Mouse (Mus musculus) megakaryocyte-erythroid progenitor cell, adult 5-6 weeks (primary cell): ENCODE measurements around the gene Ss18l2. TPM values are rescaled to one million over a fixed set of nuclear protein-coding genes. Genes with fewer than 3 reads are reported as not detected.

Experiments
- ATAC-seq: replicated peaks from 2 replicates; pipeline ENCODE4 v1.8.0; 2016; ENCODE audit warnings: mild to moderate bottlenecking, inconsistent platforms; ENCODE audit not compliant: severe bottlenecking, poor library complexity, low FRiP score, low TSS enrichment
- total RNA-seq, 2 experiments: library from RNA; stranded (forward) in 1 of 2; stranded (reverse) in 1 of 2; fragments of 200-1000, 215-1000 nt in 1 of 2; fragments of >200 nt in 1 of 2; fragmentation: Nextera tagmentation in 1 of 2; gene quantifications; 2 replicates each; pipeline ENCODE4 v1.2.3; 2014 to 2017

Ss18l2 gene
- total RNA-seq, 2 experiments from 2014 or later, result 54.4 to 77.0 TPM

DNA sequence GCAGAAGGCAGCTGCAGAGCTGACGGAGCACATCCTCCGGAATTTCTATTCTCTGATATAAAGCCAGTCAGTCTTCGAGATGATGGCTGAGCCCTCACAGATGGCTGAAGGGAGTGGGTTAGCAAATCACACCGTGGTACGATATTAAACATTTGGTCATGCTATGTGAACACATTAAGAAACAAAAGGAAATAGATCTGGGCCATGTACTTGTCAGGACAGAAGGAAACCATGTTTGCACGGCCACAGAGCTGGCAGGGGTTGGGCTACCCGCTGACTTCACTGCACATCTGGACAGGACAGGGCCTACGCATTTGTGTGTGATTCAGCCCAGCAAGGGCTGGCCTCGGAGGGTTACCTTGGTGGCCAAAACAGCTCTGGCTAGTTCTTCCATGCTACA lies 13.5 kb upstream of the Ss18l2 start:
- no peak for ATAC-seq

DNA sequence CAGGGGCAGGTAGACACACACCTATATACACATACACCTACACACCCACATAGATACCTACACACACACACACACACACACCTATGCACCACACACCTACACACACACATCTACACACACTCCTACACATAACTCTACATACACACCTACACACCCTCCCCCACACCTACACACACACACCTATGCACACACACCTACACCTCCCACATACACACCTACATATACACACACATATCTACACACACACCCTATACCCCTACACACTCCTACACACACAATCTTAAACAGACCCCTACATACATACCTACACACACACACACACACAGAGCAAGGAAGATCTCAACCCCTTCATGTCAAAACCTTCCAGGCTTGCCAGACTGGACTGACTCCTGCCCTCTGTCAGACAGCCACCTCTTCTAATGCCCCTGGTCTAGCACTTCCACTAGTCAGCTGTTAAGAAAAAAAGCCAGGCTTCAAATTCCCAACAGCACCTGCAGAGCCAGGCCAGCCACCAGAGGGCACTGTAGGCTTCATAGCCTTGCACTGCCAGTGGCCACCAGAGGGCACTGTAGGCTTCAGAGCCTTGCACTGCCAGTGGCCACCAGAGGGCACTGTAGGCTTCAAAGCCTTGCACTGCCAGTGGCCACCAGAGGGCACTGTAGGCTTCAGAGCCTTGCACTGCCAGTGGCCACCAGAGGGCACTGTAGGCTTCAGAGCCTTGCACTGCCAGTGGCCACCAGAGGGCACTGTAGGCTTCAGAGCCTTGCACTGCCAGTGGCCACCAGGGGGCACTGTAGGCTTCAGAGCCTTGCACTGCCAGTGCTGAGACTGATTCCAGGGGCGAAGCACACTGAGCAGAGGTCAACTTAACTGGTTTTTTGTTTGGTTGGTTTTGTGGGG lies 12.7 kb upstream of the Ss18l2 start:
- peak; percentile 72 for ATAC-seq

DNA sequence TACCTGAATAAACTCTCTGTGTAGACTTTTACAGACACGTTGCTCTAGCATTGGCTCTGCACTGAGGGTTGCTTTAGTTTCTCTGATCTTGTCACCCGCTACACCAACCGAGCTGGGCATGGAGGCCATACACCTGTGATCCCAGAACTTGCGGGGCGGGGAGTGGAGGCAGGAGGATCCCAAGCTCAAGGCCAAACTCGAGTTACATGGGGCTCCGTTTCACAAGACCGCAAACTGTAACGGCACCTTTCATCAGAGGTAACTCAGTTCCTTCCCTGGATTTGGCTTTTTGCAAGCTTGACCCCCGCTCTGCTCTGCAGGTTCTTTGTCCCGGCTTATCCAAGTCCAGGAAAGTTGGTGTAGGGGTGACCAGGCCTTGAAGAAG lies 5.9 kb upstream of the Ss18l2 start:
- ATAC-seq, result no peak

- peak; percentile 84 for ATAC-seq
Measured at GRCm38 (mm10) chr9:121704646-121705625, 5.2 kb upstream of the Ss18l2 start, which contains the start of gene Sec22c. TSS of gene Sec22c (minus strand) at chr9:121705490.

- ATAC-seq, result no peak
Measured at GRCm38 (mm10) chr9:121706029-121706675, 4.0 kb upstream of the Ss18l2 start.

GRCm38 (mm10) chr9:121707801-121708200 lies 2.3 kb upstream of the Ss18l2 start:
- no peak for ATAC-seq

GRCm38 (mm10) chr9:121708506-121709486 lies 1.3 kb upstream of the Ss18l2 start:
- ATAC-seq, result no peak

GRCm38 (mm10) chr9:121710584-121710975 lies 451 bp downstream of the Ss18l2 start:
- peak; percentile 69 for ATAC-seq

GRCm38 (mm10) chr9:121717048-121717447 lies 6.9 kb downstream of the Ss18l2 start:
- no peak for ATAC-seq

DNA sequence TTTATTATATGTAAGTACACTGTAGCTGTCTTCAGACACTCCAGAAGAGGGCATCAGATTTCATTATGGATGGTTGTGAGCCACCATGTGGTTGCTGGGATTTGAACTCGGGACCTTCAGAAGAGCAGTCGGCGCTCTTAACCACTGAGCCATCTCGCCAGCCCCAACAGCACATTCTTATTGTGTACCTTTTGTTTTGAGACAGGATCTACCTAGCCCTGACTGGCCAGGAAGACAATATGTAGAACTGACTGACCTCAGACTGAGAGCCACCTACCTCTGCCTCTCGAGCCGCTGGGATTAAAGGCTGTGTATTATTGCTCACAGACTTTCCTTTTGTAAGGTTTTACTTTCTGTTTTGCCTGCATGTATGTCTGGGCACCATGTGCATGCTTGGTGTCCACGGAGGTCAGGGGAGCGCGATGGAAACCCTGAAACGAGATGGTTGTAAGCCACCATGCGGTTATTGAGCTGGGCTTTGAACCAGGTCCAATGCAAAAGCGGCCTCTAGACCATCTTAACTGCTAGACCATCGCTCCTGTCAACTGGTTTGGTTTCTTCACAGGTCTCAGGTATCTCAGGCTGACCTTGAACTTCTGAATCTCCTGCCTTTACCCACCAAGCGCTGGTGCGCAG lies 8.1 kb downstream of the Ss18l2 start:
- peak; percentile 6; the same call in 1 of the 2 replicates for ATAC-seq

DNA sequence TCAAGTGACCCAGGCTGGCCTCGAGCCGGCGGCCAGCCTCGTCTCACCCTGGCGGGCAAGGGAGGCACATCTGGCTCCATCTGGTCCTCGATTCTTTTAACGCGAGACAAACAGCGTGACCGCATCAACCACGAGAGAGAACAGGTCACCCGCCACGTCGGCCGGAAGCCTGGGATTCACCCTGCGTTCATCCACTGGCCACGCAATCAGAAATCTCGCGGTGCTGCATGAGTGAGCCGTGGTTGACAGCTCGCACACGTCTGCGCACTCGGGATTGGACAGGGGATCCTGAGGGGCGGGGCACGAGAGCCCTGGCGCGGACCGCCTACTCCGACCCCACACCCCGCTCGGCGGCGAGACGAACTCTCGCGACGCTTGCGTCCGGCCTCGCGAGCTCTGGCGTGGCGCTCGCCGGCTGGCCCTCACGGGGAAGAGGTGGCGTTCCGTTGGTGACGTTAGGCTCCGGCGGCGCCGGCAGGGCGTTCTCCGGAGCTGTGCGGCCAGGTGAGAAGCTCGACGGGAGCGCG lies 8.7 kb downstream of the Ss18l2 start, which contains the start of gene Nktr:
Gene Nktr (plus strand): TSS at position 378 of the 527 bp plus-strand sequence.
- peak; percentile 95 for ATAC-seq

GRCm38 (mm10) chr9:121719347-121720331 lies 9.5 kb downstream of the Ss18l2 start:
- ATAC-seq, result peak; percentile 48

DNA sequence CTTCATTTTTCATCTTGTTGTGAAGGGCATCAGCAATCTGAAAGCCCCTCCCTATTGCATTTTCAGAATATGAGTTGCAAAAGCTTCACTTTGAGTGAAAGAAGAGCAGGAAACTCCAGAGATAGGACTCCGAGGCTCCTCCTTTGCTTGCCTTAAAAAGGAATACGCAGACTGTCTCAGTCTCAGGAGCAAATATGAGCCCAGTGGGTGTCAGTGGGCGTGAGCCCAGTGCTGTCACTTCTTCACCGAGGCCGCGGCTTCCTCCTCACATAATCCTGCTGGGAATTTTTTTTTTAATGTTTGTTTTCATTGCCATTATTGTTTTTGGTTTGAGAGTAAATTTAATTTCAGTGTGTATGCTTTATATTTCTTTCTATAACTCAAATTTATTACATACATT lies 30.4 kb downstream of the Ss18l2 start:
- no peak for ATAC-seq

GRCm38 (mm10) chr9:121741168-121741567 lies 31.0 kb downstream of the Ss18l2 start:
- ATAC-seq, result no peak

DNA sequence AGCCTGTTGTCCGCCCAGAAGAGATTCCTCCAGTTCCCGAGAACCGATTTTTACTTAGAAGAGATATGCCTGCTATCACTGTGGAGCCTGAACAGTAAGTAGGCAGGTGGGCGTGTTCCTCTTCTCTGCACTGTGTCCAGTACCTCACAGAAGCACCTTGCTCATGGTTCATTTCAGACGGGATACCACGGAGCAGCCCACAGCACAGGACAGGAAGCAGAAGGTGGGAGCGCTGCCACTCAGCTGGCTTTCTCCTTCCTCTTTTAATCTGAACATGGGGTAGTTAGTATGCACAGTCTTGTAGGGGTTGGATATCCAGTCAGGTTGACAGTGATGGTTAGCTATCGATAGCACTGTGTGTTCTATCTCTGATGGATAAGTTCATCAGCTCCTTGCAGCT lies 33.9 kb downstream of the Ss18l2 start:
- no peak for ATAC-seq

DNA sequence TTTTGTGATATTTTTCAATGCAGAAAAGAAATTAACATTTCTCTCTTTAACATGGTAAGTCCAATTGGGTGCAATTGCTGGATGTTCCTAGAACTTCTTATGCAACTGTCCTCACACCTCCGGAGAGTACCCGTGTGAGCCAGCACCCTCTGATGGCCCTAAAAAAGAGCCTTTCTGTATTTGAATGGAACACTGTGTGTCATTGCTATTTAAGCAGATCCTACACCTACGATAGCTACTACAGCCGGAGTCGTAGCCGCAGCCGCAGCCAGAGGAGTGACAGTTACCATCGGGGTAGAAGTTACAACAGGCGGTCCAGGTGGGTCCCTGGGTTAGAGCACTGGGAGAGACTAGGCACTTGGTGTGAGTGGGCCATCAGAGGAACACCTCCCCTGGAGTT lies 42.6 kb downstream of the Ss18l2 start:
- ATAC-seq, result no peak

DNA sequence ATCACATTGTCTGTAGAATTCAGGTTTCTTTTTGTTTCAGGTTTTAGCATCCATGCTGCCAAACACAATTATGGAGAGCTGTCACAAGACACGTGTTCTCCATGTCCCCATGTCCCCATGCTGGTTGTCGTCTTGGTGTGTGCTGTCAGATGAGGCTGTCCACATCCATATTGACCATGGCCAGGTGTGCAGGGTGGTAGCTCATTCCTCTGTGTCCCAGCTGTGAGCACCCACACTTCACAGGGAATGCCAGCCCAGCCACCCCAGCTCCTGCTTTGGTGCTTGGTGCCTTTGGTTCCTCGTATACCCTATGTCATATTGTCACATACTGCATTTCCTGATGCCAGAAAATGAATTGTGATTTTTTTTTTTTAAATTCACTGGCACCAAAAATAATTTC lies 44.5 kb downstream of the Ss18l2 start:
- ATAC-seq, result no peak
